Mouse (Mus musculus) heart, embryonic 10.5 days (tissue): ENCODE results near the gene Cdc42bpb. TPM values are rescaled to one million over a fixed set of nuclear protein-coding genes. Genes with fewer than 3 reads are reported as not detected.

ENCODE experiments used
- DNase-seq: peaks from one replicate; pipeline ENCODE4 v3.0.0-alpha.2; 2017; ENCODE audit warnings: low spot score
- H3K27ac ChIP-seq: fragments of 300-500 bp; sonication (generic); 2 replicates; pipeline ENCODE4 v1.5.1; 2016; ENCODE audit warnings: mild to moderate bottlenecking
- H3K27me3 ChIP-seq: fragments of 300-500 bp; sonication (generic); 2 replicates; pipeline ENCODE4 v1.6.1; 2016; ENCODE audit warnings: mild to moderate bottlenecking; ENCODE audit not compliant: poor library complexity, insufficient read depth, severe bottlenecking
- H3K36me3 ChIP-seq: fragments of 300-500 bp; sonication (generic); 2 replicates; pipeline ENCODE4 v1.6.1; 2016; ENCODE audit warnings: mild to moderate bottlenecking, moderate library complexity
- H3K4me1 ChIP-seq: fragments of 300-500 bp; sonication (generic); 2 replicates; pipeline ENCODE4 v1.6.1; 2016; ENCODE audit warnings: mild to moderate bottlenecking
- H3K4me3 ChIP-seq: fragments of 300-500 bp; sonication (generic); 2 replicates; pipeline ENCODE4 v1.5.1; 2016; ENCODE audit warnings: mild to moderate bottlenecking, moderate library complexity
- H3K9me3 ChIP-seq: fragments of 300-500 bp; sonication (generic); 2 replicates; pipeline ENCODE4 v1.6.1; 2016; ENCODE audit warnings: mild to moderate bottlenecking, moderate library complexity
- WGBS: fragments of 180-500 bp; shearing (Covaris S2); methylation state at CpG from one replicate; pipeline ENCODE4 v1.1.7; 2016; 5-methylcytosine and 5-hydroxymethylcytosine counted together
- polyA plus RNA-seq: library from polyadenylated mRNA; unstranded; fragments of >200 nt; fragmentation: Nextera tagmentation; extraction: Ambion mirVana; gene quantifications from 2 replicates; pipeline ENCODE4 v1.2.1, GENCODE M21; 2016

Cdc42bpb gene
- polyA plus RNA-seq, 1 experiment from 2014 or later = 33.1 TPM

DNA sequence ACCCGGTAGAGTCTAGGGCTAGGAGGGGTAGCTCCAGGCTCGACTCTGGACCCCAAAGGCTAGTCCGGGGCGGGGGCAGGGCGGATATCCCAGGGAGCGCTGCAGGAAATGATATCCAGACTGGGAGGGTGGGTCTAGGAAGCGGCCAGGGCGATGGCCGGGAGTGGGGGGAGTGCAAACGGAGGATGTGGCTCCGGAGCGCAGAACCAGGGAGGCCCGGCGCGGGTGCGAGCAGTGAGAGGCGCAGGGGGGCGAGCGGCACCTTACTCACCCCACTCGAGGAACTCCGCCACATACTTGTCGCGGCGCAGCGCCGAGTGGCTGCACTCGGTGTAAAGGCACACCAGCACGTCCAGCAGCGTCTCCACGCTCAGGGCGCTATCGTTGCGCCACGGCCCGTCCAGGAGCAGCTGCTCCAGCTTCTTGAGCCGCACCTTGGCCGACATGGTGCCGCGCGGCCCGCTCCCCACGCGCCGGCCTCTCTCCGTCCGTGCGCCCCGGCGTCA lies 639 bp downstream of the Cdc42bpb start:
- no peaks in the 10 kb centered on the region for H3K9me3 ChIP-seq
- peak overlapping the region; percentile 94 for H3K27ac ChIP-seq
- H3K4me1 ChIP-seq = peaks cover 50% of the 10 kb centered on the region
- H3K27me3 ChIP-seq = no peaks in the 10 kb centered on the region
- no peaks in the 10 kb centered on the region for H3K36me3 ChIP-seq
- under 1% methylated on average over 49 of the region's 49 CpGs for WGBS
- peak; percentile 79 for DNase-seq
- peak overlapping the region; percentile 94 for H3K4me3 ChIP-seq

DNA sequence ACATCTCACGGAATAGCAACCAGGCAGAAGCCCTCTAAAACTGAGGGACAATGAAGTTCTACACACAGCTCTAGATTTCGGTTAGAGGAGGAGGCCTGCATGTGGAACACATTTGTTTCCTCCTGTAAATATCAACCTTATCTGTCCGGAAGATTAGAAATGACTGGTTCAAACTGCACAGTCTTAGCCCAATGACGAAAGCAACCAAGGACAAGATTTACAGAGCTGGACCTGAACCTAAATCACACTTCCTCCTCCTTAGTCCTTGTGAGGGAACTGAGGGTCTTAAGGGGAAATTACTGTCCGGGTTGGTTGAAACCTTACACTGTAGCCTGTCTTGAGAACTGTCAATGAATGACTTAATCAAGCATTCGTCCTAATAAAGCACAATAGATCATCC lies 1.5 kb downstream of the Cdc42bpb start:
- H3K27ac ChIP-seq = peak overlapping the region; percentile 94; the same call in 1 of the 2 replicates

DNA sequence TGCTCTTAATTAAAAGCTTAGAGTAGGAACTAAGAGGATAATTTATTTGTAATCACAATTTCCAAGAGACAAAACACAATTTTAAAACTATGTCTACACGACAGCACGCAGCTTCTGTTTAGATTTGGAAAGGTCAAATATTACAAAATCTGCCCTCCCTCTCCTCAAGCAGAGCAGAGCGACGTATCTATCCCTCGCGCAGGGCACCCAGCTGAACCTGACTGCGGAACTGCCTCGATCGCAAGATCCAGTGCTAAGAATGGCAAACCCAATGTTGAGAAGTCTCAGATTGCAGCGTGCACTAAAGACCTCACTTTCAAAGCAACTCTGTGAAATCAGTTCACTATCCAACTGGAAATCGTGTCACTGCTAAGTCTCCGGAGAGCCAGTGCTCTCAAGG lies 2.0 kb downstream of the Cdc42bpb start:
- Histone ChIP-seq H3K36me3 (no peaks in the 10 kb centered on the region), H3K4me1 (peaks cover 53% of the 10 kb centered on the region), H3K27ac (peak overlapping the region; percentile 94; the same call in 1 of the 2 replicates), H3K9me3 (no peaks in the 10 kb centered on the region), H3K27me3 (no peaks in the 10 kb centered on the region), H3K4me3 (peak overlapping the region; percentile 94)
- 70% methylated on average over 12 of the region's 12 CpGs for WGBS
- DNase-seq = no peak

More for the DNA sequence above, 1.5 kb downstream of the Cdc42bpb start:
- Histone ChIP-seq H3K36me3 (no peaks in the 10 kb centered on the region), H3K27me3 (no peaks in the 10 kb centered on the region), H3K4me1 (peaks cover 48% of the 10 kb centered on the region), H3K9me3 (no peaks in the 10 kb centered on the region), H3K4me3 (peak overlapping the region; percentile 94)
- 31% methylated on average over 6 of the region's 6 CpGs for WGBS
- DNase-seq = no peak

- WGBS = 67% methylated on average over 10 of the region's 10 CpGs
- no peak for DNase-seq
- H3K27ac ChIP-seq = no peak overlapping the region
- no peaks in the 10 kb centered on the region for H3K27me3 ChIP-seq
- H3K9me3 ChIP-seq = no peaks in the 10 kb centered on the region
- peak overlapping the region; percentile 94; the same call in 1 of the 2 replicates for H3K4me3 ChIP-seq
- H3K36me3 ChIP-seq = 0 out of 2 replicates have a peak, but pooled peaks cover 2% of the 10 kb centered on the region
- H3K4me1 ChIP-seq = peaks cover 62% of the 10 kb centered on the region
These were observed 2.8 kb downstream of the Cdc42bpb start for GRCm38 (mm10) chr12:111374727-111375126.

GRCm38 (mm10) chr12:111373411-111373810 lies 4.1 kb downstream of the Cdc42bpb start:
- Histone ChIP-seq H3K36me3 (0 out of 2 replicates have a peak, but pooled peaks cover 2% of the 10 kb centered on the region), H3K9me3 (no peaks in the 10 kb centered on the region), H3K4me1 (peaks cover 69% of the 10 kb centered on the region), H3K27me3 (no peaks in the 10 kb centered on the region), H3K27ac (no peak overlapping the region), H3K4me3 (no peak overlapping the region)
- DNase-seq = no peak
- 84% methylated on average over 6 of the region's 6 CpGs for WGBS

DNA sequence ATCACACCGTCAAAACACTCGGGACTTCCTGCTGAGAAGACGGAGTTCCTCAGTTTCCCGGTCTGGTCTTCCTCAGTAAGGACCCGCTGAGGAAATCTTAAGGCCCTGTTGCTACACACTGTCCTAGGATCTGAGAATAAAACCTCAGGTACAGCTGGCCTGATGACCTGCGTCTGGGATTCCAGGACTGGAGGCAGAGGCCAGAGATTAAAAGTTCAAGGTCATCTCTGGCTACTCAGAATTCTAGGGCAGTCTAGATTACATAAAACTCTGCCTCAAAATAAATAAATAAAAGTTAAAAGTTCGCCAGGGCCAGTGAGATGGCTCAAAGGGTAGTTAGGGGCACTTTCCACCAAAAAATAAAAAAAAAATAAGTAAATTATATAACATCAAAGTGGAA lies 5.6 kb downstream of the Cdc42bpb start:
- Histone ChIP-seq H3K4me1 (peaks cover 81% of the 10 kb centered on the region), H3K36me3 (0 out of 2 replicates have a peak, but pooled peaks cover 2% of the 10 kb centered on the region), H3K27me3 (no peaks in the 10 kb centered on the region), H3K4me3 (no peak overlapping the region), H3K9me3 (no peaks in the 10 kb centered on the region), H3K27ac (no peak overlapping the region)
- no peak for DNase-seq
- 70% methylated on average over 7 of the region's 7 CpGs for WGBS

- 56% methylated on average over 4 of the region's 4 CpGs for WGBS
- 0 out of 2 replicates have a peak, but pooled peaks cover 2% of the 10 kb centered on the region for H3K36me3 ChIP-seq
- no peak for DNase-seq
- no peaks in the 10 kb centered on the region for H3K9me3 ChIP-seq
- H3K27ac ChIP-seq = no peak overlapping the region
- peaks cover 78% of the 10 kb centered on the region for H3K4me1 ChIP-seq
- no peak overlapping the region for H3K4me3 ChIP-seq
- H3K27me3 ChIP-seq = no peaks in the 10 kb centered on the region
These were observed 7.3 kb downstream of the Cdc42bpb start for GRCm38 (mm10) chr12:111370249-111370648.

GRCm38 (mm10) chr12:111367065-111367464 lies 10.5 kb downstream of the Cdc42bpb start:
- H3K9me3 ChIP-seq = no peaks in the 10 kb centered on the region
- 82% methylated on average over 7 of the region's 7 CpGs for WGBS
- H3K36me3 ChIP-seq = peaks cover 2% of the 10 kb centered on the region; the same call in 1 of the 2 replicates
- no peaks in the 10 kb centered on the region for H3K27me3 ChIP-seq
- no peak overlapping the region for H3K4me3 ChIP-seq
- DNase-seq = no peak
- no peak overlapping the region for H3K27ac ChIP-seq
- peaks cover 76% of the 10 kb centered on the region for H3K4me1 ChIP-seq

DNA sequence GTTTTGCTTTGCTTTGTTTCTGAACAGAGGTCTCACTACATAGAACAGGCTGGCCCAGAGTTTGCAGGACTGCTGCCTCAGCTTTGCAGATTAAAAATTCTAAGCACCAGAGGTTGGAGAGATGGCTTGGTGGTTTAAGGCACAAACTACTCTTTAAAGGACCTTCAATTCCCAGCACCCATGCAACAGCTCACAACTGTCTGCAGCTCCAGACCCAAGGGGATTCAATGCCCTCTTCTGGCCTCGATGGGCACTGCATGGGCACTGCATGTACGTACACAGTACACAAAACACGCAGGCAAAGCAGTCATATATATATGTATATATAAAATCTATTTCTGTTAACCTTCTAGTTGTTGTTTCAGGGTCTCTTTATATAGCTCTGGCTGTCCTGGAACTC lies 13.3 kb downstream of the Cdc42bpb start:
- Histone ChIP-seq H3K9me3 (no peaks in the 10 kb centered on the region), H3K36me3 (peaks cover 3% of the 10 kb centered on the region), H3K27ac (no peak overlapping the region), H3K4me1 (peaks cover 74% of the 10 kb centered on the region), H3K4me3 (no peak overlapping the region), H3K27me3 (no peaks in the 10 kb centered on the region)
- no peak for DNase-seq
- 81% methylated on average over 3 of the region's 3 CpGs for WGBS

- WGBS = 80% methylated on average over 14 of the region's 14 CpGs
- no peaks in the 10 kb centered on the region for H3K9me3 ChIP-seq
- peaks cover 3% of the 10 kb centered on the region for H3K36me3 ChIP-seq
- DNase-seq = no peak
- H3K4me3 ChIP-seq = no peak overlapping the region
- H3K27me3 ChIP-seq = no peaks in the 10 kb centered on the region
- peaks cover 73% of the 10 kb centered on the region for H3K4me1 ChIP-seq
- 0 out of 2 replicates have a peak overlapping the region, but pooled peaks have one; percentile 12 for H3K27ac ChIP-seq
These were observed 16.0 kb downstream of the Cdc42bpb start for GRCm38 (mm10) chr12:111361319-111362098.

GRCm38 (mm10) chr12:111360671-111361070 lies 16.8 kb downstream of the Cdc42bpb start:
- H3K4me1 ChIP-seq = peaks cover 70% of the 10 kb centered on the region
- WGBS = 87% methylated on average over 16 of the region's 16 CpGs

GRCm38 (mm10) chr12:111356216-111356615 lies 21.3 kb downstream of the Cdc42bpb start:
- Histone ChIP-seq H3K27me3 (no peaks in the 10 kb centered on the region), H3K9me3 (no peaks in the 10 kb centered on the region), H3K4me3 (no peak overlapping the region), H3K36me3 (peaks cover 21% of the 10 kb centered on the region), H3K27ac (no peak overlapping the region), H3K4me1 (peaks cover 62% of the 10 kb centered on the region)
- WGBS = 84% methylated on average over 8 of the region's 8 CpGs
- no peak for DNase-seq

More at GRCm38 (mm10) chr12:111360671-111361070, 16.8 kb downstream of the Cdc42bpb start:
- Histone ChIP-seq H3K27me3 (no peaks in the 10 kb centered on the region), H3K27ac (no peak overlapping the region), H3K36me3 (peaks cover 3% of the 10 kb centered on the region), H3K9me3 (no peaks in the 10 kb centered on the region), H3K4me3 (no peak overlapping the region)
- no peak for DNase-seq

- Histone ChIP-seq H3K4me3 (no peak overlapping the region), H3K27me3 (no peaks in the 10 kb centered on the region), H3K9me3 (no peaks in the 10 kb centered on the region), H3K36me3 (peaks cover 18% of the 10 kb centered on the region; the same call in 1 of the 2 replicates), H3K4me1 (peaks cover 57% of the 10 kb centered on the region), H3K27ac (no peak overlapping the region)
- DNase-seq = no peak
- WGBS = 85% methylated on average over 5 of the region's 5 CpGs
These were observed 23.4 kb downstream of the Cdc42bpb start for GRCm38 (mm10) chr12:111354142-111354541.
